Mouse (Mus musculus) spleen, embryonic (tissue): ENCODE measurements at regions not wholly inside any gene's neighbourhood (a gene's known extent, or its start where the extent isn't known, plus 50 kb on each side); places are given as distances from the start of the nearest gene placed in this dataset.
"Not testable (repeated sequence)": the region's sequence is repeated elsewhere in the genome, so short reads cannot be mapped to it uniquely, and the experiment has no call there.

Experiments used
- CTCF ChIA-PET: fragments of 350-600 bp; sonication (Branson Sonifier 250); formaldehyde crosslinking; loops from one replicate; lab custom pipeline; 2022; lab: Charles Lee

DNA sequence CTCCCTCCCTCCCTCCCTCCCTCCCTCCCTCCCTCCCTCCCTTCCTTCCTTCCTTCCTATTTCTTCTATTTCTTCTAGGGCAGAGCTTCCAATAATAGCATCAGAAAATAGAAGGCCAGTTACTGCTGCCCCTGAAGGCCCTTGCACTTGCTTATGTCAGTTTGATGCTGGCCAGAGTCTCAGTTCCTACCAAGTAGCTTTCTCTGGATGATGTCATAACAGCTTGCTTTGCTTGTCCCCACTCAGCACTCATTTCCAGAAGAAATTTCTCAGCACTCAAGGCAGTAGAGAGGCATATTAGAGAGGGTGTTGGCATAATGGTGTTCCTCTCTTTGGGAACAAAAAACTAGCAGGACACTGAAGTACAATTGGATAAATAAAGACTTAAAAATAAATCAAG is 811.6 kb upstream of the 4930444P10Rik start:
- CTCF ChIA-PET, result no interaction called here

GRCm38 (mm10) chr1:16868383-16868782 is 775.3 kb upstream of the 4930444P10Rik start:
- CTCF ChIA-PET, result not testable (repeated sequence)

DNA sequence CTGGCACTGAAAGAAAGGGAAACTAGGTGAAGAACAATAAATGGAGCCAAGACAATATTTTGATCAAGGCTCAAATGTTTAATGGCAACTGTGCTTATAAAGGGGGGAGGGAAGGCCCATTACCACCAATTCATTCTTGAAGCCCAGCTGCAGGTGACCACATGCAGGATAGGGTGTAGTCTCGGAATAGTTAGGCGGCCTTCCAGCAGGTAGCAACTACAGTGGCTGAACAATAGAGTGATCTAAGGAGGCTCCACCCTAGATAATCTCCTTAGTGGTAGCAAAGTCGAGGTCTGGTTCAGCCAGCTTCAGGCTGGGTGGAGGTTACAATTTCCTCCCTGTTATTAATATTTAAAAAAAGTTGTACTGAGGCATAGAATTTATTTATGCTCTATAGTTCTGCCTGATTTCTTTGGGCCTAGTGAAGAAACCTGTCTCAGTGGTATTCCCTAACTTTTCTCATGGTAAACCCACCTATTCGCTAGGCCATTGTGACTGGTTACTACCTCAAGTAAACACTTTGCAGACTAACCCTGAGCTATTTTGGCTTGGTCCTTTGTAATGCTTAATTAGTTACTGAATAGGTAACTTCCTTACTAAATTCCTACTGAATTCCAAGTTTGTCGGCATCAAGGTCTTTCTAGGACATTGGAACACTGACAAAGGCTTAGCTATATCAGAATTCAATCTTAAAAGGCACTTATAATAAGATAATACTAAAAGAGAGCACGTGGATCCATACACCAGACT is 774.1 kb upstream of the 4930444P10Rik start:
- CTCF ChIA-PET, result not testable (repeated sequence)

DNA sequence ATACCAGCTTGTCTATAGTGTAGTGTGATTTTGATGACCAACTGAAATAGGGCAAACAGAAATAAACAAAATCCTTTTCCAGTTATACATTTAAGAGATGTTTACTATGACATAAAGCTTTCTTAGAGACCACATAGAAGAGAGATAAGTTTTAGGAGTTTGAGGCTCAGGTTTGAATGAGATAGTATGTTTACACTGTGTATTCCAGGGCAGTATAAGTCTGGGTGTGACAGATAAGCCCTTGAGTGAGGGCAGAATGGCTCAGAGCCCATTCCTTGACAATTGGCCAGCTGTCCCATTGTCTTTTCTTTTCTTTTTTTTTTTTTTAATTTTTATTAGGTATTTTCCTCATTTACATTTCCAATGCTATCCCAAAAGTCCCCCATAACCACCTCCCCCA is 744.0 kb upstream of the 4930444P10Rik start:
- CTCF ChIA-PET, result no interaction called here

GRCm38 (mm10) chr1:16824709-16825108 is 731.6 kb upstream of the 4930444P10Rik start:
- CTCF ChIA-PET, result interaction anchor here (0.6 kb wide), 1 partner anchor 170 kb away, joined by 4 read pairs; no protein-coding TSS in a partner anchor

GRCm38 (mm10) chr1:16824057-16824456 is 730.9 kb upstream of the 4930444P10Rik start:
- CTCF ChIA-PET, result no interaction called here

DNA sequence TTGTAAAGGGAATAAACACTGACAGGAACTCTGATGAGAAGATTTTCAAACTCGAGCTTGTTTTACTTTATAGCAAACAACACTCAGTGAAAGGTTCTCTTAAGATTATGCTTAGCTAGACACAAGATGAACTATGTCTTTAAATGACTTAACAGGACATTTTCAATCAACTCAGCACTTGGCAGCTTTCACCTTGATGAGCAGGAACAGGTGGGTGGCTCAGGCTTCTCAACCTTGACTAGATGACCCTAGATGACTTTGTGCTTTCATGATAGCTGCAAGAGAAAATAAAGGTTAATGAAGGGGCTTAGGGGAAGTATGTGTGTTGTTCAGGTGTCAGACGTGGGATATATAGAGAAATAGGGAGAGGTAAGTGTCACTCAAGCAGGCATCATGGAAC is 728.1 kb upstream of the 4930444P10Rik start:
- CTCF ChIA-PET, result no interaction called here

DNA sequence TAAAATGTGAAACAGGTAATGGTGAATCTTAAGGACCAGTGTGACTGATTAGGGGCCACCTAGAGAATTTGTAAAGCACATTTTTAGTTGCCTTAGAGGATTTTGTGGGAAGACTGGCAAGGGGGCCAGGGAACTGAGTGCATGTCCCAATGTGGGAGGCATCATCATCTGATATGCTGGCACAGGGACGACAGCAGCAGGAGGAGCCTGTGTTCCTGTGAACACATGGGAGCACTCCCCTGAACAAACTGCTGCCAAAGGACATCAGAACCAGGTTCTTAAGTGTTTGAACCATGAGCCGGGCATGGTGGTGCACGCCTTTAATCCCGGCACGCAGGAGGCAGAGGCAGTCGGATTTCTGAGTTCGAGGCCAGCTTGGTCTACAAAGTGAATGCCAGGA is 723.4 kb upstream of the 4930444P10Rik start:
- CTCF ChIA-PET, result no interaction called here

DNA sequence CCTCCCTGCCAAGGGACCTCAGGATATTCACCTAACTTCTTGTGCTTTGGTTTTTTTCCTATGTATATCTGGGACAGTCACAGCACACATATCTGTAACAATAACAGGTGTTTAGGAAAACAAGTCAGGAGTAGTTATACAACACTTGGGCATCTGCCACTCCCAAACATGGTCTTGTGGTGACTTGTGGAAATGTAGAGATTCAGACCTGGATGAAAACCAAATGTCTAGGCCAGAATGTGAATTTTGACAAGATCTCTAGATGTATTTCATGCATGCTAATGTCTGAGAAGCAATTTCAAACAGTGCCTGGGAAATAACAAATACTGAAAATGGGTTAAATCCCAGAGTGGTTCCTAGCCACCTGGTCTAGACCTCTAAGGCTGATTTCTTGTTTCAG is 722.6 kb upstream of the 4930444P10Rik start:
- CTCF ChIA-PET, result no interaction called here

DNA sequence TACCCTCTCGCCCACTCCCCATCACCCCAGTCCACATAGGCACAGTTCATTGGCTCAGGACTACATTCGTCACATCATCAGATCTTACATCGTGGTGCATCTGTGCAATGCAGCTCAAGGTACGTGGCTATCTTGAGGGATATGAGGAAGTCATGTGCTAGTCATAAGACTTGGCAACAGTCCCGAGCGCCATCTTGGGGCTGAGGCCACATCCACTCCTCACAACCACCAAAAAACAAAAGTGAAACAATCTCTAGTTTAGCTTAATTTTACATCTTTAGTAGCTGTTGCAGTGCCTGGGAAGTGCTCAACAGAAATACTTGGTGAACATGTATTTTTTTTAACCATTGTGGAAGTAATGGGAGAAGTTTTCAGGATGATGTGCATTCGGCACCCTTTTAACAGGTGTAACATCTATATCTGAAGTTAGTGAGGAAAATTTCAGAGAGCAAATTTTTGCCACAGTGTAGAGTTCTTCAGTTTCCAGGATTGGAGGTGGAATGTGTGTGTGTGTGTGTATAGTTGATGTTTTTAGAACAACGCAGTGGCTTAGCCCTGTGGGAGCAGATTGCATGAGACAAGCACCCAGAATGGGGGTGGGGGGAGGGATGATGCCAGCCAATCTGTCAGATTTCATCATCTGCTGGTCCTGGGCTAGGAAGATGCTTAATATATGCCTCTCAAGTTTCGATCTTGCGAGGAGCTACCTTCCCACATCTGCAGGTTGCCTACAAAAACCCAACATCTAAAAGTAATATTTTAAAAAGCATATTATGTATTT is 716.4 kb upstream of the 4930444P10Rik start:
- CTCF ChIA-PET, result no interaction called here

DNA sequence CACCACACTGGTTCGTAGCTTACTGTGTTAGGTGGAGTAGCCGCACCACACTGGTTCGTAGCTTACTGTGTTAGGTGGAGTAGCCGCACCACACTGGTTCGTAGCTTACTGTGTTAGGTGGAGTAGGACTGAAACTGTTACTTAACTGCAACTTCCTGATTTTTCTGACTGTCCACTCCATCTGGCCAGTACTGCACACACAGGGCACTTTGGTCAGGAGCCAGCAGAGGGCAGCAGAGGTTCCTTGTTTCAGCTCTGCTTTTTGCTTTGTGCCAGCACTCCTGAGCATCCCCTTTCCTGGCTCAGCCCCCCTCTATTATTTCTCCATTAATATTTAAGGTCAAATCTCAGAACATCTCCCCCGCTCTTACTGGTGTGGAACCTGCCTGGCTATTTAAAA is 705.2 kb upstream of the 4930444P10Rik start:
- CTCF ChIA-PET, result interaction anchor here (0.6 kb wide), 1 partner anchor 829 kb away, joined by 8 read pairs; no protein-coding TSS in a partner anchor

DNA sequence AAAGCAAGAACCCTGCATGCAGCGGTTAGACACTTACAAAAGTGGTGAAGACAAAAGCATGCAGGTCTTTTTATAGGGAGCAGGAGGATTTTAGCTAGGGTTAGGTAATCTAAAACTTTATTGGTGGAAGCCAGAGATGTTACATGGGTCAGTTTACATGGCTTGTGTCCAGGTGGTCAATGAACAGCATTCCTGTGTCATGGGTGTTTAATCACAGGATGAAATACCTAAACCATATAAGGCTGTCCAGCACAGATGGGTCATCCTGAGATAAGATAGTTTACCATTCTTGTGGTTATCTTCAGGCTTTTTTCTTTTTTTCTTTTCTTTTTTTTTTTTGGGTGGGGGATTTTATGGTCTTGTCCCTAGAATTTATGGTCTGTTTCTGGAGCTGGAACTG is 703.3 kb upstream of the 4930444P10Rik start:
- CTCF ChIA-PET, result no interaction called here

DNA sequence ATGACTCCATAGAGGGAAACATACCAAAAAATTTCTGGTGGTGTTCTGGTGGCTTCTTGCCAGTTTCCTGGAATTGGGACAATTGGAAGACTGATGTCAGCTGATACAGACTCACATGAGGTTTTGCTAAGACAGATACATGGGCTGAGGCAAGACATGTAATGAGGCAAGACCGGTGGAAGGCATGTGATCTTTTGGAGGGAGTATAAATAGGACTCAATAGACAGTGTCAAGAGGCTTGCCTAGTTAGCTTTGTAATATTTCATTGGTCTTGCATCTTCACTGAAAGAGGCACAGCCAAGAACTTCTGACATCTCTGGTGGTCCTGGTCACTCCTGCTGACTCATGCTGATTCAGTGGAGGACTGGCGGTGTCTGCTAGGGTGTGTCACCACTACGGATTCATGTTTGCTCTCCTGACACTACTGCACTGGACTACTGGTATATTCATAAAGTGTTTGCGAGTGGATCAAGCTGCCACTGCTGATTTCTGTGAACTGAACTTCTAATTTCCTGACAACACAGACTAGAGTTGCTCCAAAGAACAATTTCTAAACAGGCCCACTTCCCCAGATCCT is 697.7 kb upstream of the 4930444P10Rik start:
- CTCF ChIA-PET, result no interaction called here

DNA sequence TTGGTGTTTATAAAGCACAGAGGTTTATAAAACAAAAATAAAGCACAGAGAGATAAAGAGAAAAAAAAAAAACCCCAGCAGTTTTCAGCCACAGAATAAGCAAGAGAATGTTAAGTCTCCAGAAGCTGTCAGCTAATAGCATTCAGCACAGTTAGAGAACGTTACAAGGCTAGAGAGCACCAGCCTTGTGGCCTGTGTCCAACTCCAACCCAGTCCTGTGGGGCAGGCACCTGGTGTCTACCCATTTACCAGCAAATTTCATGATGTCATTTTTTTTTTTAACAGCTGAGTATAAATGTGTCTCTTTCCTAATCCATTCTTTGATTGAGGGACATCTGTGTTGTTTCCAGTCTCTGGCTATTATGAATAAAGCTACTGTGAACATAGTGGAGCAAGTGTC is 686.7 kb upstream of the 4930444P10Rik start:
- CTCF ChIA-PET, result no interaction called here

GRCm38 (mm10) chr1:16760951-16761350 is 667.8 kb upstream of the 4930444P10Rik start:
- CTCF ChIA-PET, result no interaction called here
